Mouse (Mus musculus): ENCODE measurements around the gene Pagr1a.

Pagr1a gene

DNA sequence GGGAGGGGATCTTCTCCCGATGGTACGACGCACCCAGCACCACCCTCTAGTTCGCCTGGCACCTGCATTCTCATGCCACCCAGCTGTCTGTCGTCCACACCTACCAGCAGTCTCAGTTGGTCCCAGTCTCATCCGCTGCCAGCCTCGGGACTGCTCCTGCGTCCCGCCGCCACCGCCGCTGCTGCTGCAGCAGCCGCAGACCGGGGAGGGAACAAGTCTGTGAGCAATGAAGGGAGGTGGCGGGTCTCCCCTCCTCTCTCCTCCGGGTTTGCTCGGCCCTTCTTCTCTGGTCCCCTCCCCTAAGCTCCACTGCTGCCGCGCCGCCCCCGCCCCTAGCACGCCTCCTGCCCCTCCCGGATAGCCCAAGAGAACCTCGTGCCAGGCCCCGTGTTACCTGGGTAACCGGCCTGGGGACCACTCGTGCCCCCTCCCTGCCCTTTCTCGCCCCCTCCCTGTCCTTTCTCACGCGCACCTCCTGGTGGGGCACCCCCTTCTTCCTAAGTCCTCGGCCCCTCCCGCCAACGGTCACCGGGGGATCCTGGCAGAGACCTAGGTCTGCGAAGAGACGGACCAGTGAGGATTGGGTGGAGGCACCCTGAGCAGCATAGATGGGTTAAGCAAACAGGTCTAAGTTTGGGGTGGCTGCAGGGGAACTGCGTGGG is 3.9 kb upstream of the Pagr1a start, which contains the start of the genes Gm42742 and Prrt2:
Gene Gm42742 (minus strand): TSS at position 197 of the 662 bp plus-strand sequence.
Gene Prrt2 (minus strand): TSS at position 311 of the 662 bp plus-strand sequence.
- DNase-seq (ENCODE audit: low spot score), result peak; percentile 54

DNA sequence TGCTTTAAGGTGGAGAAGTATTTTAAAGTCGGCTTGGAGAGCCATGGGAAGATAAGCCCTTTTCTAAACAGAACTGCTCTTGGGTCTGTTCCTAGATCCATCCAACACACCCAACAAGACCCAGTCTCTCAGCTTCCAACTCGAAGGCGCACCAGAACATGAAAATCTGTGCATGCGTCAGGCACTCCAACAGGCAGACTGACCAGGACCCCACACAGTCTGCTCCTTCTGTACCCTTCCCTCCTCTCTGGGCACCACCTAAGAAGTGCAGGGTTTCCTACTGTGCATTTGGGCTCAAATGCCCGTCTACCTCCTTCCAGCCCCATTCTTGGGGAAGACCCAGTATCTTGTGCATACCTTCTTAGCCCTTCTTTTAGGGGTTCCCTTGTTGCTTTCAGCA is 3.3 kb upstream of the Pagr1a start:
- DNase-seq (ENCODE audit: low spot score), result no peak

- DNase-seq (ENCODE audit: low spot score), result no peak
These were observed 2.9 kb upstream of the Pagr1a start for GRCm38 (mm10) chr7:127020031-127020430.

DNA sequence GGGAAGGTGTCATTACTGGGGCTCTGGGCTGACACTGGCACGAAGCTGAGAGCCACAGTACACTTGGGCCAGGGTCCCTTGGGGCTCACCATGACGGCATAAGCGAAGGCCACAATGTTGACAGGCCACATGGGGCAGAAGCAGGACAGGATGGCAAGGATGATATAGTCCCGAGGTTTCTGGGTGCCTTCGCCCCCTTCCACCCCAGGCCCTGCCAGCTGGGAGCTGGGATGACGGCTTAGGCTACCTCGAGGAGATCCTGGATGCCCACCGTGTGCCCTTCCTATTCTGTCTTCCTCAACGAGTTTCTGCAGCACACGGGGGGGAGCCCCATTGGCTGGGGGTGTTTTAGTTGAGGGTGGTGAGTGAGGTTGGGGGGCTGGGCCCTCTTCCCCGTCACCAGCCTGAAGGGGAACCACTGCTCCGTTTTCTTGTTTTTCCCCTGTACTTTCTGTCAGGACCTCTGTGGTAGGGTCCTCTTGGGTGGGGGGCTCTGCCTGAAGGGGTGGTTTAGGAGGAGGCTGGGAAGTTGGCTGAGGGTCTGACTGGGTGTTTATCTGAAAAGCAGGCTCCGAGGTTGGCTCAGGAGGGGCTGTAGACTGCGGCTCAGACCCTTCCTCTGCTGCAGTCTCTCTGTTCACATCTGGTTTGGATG is 2.3 kb upstream of the Pagr1a start:
- DNase-seq (ENCODE audit: low spot score), result no peak

- DNase-seq (ENCODE audit: low spot score), result no peak
These were observed 1.5 kb upstream of the Pagr1a start for GRCm38 (mm10) chr7:127018416-127019305.

DNA sequence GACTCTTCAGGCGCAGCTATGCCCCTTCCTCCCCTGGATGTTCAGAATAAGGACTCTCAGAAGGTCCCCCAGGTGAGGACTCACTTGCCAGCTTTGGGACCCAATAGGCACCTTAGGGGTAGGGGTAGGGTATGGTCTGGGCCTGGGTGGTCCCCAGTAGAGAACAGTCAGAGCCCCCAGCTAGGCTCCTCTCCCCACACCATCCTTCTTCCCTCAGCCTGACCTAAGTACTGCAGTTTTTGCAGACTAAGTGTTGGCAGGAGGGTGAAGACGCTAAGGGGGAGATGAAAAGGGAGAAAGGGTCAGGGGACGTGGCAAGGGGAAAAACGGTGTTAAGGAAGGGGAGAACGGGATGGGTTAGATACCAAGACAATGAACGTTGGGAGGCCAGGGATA is 796 bp upstream of the Pagr1a start:
- DNase-seq (ENCODE audit: low spot score), result no peak

DNA sequence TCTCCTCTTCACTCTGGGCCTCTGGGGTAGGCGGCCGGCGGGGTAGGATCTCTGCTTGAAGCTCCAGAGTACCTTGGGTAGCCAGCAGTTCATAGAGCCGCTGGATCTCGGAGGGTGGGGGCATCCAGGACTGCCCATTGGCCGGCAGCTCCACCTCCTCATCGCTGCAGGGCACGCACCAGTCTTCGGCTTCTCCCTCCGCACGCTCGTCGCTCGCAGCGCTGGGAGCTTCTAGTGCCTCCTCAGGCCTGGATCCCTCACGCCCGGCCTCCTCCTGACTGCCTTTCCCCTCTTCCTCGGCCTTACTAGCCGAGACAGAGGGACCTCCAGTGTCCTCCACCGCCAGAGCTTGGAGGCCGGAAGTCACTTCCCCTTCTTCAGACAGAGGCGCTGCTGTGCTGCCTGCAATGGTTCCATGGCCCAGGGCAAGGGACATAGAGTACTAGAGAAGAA is 640 bp downstream of the Pagr1a start:
- DNase-seq (ENCODE audit: low spot score), result no peak

DNA sequence TGATC is 869 bp downstream of the Pagr1a start, which contains the start of gene Pagr1b:
Gene Pagr1b (minus strand): TSS at position 4 of the 5 bp plus-strand sequence.
- DNase-seq (ENCODE audit: low spot score), result no peak

DNA sequence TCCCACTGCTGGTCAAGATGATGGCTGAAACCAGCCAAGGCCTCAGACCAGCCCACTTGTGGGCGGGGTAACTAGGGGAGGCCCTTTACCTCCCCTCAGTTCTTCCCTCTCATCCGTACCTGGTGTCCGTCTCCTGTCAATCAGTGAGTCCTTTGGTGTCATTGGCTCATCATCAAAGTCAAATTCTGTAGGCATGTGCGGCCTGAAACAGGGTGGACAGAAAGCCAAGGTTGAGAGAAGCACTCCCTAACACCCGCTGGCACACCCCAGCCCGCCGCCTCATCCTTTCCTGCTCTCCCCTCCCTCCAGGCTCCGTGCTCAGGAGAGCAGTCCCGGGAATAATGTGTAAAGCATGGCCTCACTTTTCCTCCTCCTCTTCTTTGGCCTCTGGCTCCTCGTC is 1.1 kb downstream of the Pagr1a start:
- peak; percentile 38 for DNase-seq (ENCODE audit: low spot score)

GRCm38 (mm10) chr7:127014993-127015392 is 2.2 kb downstream of the Pagr1a start:
- no peak for DNase-seq (ENCODE audit: low spot score)

GRCm38 (mm10) chr7:127014320-127014719 is 2.8 kb downstream of the Pagr1a start, which contains the start of gene Mvp:
Mvp (minus strand) TSS chr7:127014621.
- DNase-seq (ENCODE audit: low spot score), result no peak

DNA sequence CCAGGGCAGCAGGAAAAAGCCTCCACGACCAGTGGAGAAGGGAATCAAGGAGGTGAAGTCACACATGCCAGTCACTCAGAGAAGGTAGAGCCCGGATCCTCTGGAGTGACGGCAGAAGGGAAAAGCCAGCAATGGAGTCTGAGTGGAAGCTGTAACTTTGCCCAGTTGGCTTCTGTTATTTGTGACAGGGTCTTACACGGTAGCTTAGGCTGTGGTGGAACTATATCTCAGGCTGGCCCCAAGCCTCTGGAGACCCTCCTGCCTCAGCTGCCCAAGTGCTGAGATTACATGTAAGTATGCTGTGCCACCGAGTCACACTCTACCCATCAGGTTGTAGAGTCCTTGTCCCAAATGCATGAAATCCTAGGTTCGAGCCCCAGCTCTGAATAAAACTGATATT is 3.8 kb downstream of the Pagr1a start:
- no peak for DNase-seq (ENCODE audit: low spot score)

- no peak for DNase-seq (ENCODE audit: low spot score)
These were observed 4.3 kb downstream of the Pagr1a start for GRCm38 (mm10) chr7:127012845-127013244.

DNA sequence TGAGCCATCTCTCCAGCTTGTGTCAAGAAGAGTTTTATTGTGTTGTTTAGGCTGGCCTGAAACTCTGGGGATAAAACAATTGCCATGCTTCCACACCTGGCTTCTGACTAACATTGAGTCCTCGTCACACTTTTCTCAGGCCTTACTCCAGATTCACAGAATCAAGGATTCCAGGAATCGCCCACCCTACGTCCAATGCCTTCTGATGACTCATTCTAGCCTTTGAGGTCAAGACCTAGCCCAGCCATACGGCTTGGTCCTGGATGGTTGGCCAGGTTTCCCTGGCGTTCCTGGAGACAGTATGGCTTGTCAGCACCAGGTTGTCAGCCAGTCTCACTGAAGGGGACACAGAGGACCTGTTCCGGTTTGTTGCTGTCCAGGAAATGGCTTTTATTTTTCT is 4.8 kb downstream of the Pagr1a start:
- DNase-seq (ENCODE audit: low spot score), result no peak

GRCm38 (mm10) chr7:127011717-127012116 is 5.4 kb downstream of the Pagr1a start:
- no peak for DNase-seq (ENCODE audit: low spot score)

DNA sequence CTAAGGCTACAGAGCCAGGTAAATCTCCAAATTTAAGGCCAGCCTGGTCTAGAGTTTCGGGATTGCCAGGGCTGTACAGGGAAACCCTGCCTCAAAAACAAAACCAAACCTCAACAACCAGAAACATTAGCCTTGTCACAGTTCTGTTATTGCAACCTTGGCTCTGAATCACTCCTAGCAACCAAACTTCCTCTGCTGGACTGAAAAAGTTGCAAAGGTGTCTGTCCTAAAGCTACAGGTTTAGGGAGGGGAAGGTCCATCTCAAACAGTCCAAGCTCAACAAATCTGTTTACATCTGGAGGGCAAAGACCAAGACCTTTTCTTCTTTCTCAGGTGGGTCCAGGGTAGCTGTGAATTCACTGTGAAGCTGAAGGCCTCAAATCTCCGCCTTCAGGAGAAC is 6.1 kb downstream of the Pagr1a start:
- no peak for DNase-seq (ENCODE audit: low spot score)

GRCm38 (mm10) chr7:127009307-127010085 is 7.7 kb downstream of the Pagr1a start:
- DNase-seq (ENCODE audit: low spot score), result no peak

GRCm38 (mm10) chr7:127008239-127009019 is 8.7 kb downstream of the Pagr1a start:
- peak; percentile 53 for DNase-seq (ENCODE audit: low spot score)

DNA sequence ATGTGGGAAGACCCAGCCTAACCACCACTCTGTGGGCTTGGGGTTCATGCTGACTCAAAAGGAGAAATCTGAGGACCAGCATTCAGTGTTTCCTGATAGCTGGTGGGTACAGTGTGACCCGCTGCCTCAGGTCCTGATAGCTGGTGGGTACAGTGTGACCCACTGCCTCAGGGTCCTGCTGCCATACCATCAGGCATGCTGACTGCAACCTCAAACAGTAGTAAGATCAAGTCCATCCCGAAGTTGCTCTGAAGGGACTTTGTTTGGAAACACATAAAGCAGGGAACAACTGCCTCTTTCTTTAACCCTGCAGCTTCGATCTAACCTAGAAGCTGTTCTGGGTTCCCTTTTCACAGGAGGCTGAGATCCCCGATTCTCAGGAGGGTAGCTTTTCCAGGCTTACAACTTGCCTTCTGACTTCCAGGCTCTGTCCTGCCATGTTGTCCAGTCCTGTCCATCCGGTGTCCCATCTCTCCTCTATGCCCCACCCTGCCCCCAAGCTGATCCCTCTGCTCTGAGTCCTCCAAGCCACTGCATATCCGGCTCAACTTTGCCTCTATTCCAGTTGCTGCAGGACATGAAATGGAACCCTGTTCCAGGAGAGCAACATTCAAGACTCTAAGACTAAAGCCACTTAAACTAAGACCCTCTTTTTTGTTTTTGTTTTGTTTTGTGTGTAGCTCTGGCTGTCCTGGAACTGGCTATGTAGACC is 9.7 kb downstream of the Pagr1a start:
- no peak for DNase-seq (ENCODE audit: low spot score)

GRCm38 (mm10) chr7:127004122-127004875 is 12.9 kb downstream of the Pagr1a start:
- DNase-seq (ENCODE audit: low spot score), result no peak

Data from retina, embryonic 14.5 days (tissue).